Mouse (Mus musculus) megakaryocyte progenitor cell, adult 5-6 weeks (primary cell): ENCODE data around the gene Ina. TPM values are rescaled to one million over a fixed set of nuclear protein-coding genes. Genes with fewer than 3 reads are reported as not detected.
"Not testable (repeated sequence)": the region's sequence is repeated elsewhere in the genome, so short reads cannot be mapped to it uniquely, and the experiment has no call there.

Experiments
- ATAC-seq: replicated peaks from 2 replicates; pipeline ENCODE4 v1.8.0; 2016; ENCODE audit warnings: mild to moderate bottlenecking, moderate TSS enrichment, inconsistent platforms; ENCODE audit not compliant: poor library complexity
- total RNA-seq, 2 experiments: library from RNA; stranded (forward) in 1 of 2; stranded (reverse) in 1 of 2; fragments of 157-497, 149-512 nt in 1 of 2; fragments of 200-1000 nt in 1 of 2; gene quantifications; 2 replicates each; pipeline versions ENCODE4 v1.2.3 to v1.2.4; 2015 to 2017

Ina gene
- total RNA-seq, 2 experiments from 2014 or later: not detected

DNA sequence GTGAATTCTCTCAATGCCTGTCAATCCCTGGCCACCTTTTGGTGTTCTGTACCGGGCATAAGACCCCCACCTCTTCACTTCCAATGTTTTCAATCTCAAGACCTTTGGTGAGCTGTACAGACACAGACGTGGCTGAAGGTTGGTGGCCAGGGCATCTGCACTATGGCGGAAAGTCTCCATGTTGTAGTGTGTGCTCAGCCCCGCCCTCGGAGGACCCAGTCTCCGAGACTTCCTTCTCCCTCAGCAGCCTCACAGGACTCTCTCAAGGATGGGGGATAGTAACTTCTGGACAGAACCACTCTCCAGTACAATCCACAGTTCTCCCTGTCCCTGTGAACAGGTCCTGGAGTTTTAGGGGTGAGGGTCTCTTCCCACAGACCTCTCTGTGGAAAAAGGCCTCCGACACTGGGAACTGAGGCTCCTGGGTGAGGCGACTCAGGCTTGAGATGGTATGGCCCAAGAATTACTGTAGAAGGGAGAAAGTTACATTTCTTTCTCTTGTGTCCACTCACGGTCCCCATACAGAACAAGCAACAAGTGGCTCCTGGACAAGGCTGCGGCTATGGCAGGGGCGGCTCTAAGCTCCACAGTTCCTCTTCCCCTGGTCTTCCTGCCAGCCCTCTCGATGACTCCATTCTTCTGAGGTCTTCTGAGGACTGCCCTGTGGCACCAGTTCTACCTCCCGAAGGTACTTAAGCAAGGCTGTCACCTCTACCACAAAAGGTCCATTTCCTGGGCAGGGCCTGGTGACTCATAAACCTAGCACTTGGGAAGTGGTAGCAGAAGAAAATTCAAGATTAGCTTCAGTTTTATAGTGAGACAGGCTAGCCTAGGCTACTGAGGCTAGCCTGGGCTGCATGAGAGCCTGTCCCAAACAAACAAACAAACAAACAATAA, 29.5 kb upstream of the Ina start:
- peak; percentile 10; the same call in 1 of the 2 replicates for ATAC-seq

DNA sequence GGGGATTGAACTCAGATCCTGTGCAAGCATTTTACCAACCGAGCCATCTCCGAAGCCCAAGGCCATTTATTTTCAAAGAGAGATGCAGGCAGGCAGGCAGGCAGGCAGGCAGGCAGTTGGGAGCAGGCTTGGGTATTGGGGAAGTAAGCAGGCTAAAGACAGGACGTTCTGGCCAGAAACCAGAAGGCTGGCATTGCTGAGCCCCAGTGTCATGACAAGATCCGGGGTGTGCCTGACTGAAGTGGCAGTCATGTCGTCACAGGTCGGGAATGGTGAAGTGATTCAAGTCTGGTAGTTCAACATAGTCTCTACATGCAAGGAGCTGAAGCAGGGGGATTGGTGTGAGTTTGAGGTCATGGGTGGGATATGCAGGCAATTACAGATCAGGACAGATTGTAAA, 26.9 kb upstream of the Ina start:
- ATAC-seq: peak; percentile 28

DNA sequence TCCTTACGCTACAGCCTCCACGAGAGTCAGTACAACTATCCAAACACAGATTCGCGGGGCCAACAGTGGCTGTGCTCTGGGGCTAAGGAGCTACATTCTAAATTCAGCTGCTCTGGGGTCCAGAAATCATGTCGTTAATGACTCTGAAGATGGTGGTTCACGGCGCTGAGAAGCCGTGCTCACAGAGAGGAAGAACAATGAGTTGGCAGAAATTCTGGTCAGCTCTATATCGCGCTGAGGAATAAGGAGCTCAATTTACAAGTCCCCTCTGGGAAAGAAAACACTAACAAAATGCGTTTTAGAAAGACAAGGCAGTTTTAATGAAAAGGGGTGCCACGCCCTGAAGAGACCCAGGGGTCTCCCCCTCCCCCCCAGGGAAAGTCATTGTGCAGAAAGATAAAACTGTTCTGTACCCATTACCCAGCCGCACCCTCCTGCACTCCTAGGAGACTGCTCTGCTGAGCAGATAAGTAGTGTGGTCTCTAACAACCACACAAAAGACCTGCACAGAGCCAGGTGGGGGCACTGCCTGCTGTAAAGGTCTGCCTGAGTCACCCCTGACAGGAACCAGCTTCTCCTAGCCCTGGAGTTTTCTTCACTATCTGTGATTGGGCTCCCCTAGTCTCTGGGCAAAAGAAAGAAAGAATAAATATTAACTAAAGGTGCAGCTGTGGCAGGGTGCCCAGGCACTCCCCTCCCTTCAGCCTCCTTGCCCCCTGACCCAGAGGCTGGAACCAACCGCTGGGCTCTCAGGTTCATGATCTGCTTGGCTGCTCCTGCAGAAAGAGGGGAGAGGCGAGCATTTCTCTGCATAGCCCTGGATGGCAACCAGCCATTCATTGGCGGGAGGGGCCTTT, 26.0 kb upstream of the Ina start:
- ATAC-seq: peak; percentile 65

DNA sequence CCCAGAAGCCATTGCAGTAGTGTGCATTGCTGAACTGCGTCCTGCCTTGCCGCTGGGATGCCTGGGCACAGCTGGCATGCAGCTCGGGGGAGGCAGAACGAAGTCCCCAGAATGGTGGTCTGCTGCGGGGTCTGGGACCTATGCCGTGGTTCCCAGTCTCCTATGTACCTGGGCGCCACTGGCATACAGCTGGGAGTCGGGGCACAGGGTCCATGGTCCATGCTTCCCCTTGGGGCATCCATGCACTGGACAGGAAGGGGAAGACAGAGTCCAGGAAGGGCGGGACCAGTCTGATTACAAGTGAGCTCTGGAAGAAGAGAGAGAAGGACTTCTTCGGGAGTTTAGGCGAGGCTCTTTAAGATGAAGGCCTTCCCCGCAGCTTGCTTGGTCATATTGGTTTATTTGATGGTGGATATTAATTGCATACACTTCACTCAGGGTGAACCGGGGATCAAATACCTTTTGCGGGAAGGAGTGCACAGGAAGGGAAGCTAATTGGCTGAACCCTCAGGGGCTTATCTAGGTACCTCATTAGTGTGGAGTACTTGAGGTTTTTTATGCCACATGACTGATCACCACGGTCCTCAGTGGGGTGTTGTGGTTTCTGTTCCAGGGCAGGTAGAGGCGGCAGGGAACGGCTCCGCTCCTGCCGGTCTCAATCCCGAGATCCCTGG, 24.9 kb upstream of the Ina start:
- ATAC-seq: no peak

DNA sequence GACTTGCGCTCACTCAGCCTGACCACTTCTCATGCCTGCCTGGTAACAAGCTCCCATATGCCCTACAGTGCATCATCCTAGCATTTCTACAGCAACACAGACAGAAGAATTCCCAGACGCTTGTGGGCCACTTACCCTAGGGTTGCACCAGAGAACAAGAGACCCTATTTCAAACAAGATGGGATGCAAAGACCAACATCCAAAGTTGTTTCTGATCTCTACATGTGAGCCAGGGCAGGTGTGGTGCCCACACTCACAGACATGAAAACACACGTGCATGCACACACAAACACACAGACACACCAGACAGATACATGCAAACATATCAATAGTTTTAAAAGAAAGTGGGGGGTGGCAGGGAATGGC, 24.4 kb upstream of the Ina start:
- no peak for ATAC-seq

DNA sequence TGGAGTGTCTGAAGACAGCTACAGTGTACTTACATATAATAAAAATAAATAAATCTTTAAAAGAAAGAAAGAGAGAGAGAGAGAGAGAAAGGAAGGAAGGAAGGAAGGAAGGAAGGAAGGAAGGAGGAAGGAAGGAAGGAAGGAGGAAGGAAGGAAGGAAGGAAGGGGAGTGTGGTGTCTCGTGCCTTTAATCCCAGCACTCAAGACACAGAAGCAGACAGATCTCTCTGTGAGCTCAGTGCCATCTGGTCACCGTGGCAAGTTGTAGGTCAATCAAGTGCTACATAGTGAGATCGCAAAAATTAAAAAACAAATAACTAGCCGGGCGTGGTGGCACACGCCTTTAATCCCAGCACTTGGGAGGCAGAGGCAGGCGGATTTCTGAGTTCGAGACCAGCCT, 23.9 kb upstream of the Ina start:
- not testable (repeated sequence) for ATAC-seq

DNA sequence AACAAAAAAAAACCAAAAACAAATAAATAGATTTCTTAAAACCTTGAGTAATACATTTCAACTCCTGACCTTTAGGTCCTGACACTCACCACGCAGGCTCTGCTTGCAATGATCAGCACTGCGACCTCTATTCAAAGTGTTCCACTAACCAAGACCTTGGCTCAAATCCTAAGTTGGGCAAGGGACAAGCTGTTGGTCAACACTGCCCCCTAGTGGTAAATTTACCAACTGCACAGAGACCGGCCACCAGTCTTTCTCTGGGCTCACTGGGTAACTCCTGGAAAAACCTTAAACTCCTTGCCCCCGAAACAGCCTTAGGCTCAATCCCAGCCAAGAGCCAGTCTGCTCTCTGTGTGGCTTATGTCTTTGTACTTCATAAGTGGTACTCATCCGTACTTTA, 23.4 kb upstream of the Ina start:
- peak; percentile 65 for ATAC-seq

DNA sequence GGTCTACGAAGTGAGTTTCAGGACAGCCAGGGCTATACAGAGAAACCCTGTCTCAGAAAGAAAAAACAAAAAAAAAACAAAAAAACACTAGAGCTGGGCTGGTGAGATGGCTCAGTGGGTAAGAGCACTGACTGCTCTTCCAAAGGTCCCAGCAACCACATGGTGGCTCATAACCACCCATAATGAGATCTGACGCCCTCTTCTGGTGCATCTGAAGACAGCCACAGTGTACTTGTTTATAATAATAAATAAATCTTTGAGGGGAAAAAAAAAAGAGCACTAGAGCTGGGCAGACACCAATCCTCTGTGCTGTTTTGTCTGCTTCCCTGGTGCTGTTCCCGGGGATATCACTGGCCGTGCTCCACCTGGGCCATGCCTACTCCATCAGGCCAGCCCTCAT, 22.2 kb upstream of the Ina start:
- not testable (repeated sequence) for ATAC-seq

DNA sequence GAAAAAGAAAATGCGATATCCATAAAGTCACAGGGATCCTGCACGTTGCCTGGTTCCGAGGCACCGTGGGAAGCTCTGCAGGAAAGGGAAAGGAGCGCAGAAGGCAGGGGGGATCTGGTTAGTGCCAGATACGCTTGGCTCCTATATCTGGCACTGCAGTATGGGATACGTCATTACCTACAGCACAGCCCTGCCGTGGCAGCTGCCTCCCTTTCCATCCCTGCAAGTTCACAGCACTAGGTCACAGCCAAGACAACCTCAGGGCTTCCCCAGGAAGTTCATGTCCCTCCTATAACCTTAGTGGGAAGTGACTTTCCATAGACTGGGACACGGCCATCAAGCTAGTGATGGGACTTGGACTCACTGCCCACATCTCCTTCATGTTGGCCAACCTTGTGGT, 18.4 kb upstream of the Ina start:
- ATAC-seq: no peak

DNA sequence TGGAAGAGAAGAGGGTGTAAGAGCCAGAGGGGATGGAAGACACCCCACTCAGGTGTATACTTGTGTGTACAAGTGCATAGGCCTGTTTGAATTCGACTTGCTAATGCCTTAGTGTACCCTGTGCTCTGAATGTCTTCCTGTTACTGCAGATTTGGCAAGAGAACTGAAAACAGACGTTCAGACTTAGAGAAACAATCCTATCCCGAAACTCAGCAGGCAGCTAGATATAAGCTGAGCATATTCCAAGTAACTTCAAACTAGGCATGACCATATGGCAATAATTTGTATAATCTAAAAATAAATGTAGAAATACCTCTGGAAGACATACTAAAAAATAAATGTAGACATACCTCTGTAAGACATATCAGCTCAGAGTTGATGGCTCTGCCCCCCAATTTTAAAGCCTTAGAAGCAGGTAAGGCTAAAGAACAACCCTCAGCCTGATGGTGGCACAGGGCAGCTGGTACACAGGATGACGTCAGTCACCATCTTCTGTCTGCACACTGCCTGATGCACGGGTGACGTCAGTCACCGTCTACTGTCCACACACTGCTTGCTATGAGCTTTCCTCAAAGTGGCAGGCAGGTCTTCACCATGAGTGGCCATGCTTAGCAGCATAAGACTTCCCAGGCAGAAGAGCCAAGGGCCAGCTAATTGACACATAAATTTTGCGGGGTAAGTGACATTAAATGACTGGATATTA, 16.2 kb upstream of the Ina start:
- ATAC-seq: no peak; the same call in 1 of the 2 replicates

DNA sequence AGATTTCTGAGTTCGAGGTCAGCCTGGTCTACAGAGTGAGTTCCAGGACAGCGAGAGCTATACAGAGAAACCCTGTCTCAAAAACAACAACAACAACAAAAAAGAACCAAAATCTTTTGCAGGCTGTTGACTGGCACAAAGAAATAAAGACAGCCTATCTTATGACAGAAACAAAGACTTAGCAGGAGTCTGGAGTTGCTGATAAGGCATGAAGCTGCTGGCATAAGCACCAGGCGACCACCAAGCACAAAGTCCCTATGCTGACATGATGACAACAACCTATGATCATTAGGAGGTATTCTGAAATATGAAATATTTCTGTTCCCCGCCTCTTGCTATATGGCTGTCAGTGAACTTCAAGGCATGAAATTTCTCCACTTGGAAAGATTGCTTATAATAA, 15.5 kb upstream of the Ina start:
- peak; percentile 69 for ATAC-seq

DNA sequence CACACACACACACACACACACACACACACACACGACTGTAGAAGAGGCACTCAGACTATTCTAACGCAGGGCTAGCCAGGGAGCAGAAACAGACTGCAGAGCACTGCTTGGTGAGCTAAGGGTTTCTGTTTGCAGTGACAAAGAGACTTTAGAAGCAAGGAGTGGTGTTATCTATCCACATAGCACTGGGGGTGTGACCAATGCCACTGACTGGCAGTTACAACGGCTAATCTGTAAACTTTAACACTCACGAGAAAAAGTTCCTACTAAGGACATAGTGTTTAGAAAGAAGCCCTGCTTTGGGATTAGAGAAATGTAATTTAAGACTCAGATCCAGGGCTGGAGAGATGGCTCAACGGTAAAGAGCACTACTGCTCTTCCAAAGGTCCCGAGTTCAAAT, 14.7 kb upstream of the Ina start:
- ATAC-seq: peak; percentile 83

DNA sequence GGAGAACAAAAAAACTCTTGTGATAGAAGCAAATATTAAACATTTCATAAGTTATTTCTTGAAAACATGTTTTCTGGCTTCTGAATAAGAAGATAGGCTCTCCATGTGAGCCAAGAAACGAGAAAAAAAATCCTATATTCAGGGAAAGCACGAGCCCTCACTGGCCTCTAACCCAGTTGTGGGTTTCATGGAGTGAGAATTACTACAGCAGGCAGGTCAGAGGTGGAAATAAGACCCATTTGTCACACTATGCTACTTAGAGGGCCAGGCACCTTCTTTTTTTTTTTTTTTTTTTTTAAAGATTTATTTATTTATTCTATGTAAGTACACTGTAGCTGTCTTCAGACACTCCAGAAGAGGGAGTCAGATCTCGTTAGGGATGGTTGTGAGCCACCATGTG, 14.1 kb upstream of the Ina start:
- ATAC-seq: not testable (repeated sequence)

DNA sequence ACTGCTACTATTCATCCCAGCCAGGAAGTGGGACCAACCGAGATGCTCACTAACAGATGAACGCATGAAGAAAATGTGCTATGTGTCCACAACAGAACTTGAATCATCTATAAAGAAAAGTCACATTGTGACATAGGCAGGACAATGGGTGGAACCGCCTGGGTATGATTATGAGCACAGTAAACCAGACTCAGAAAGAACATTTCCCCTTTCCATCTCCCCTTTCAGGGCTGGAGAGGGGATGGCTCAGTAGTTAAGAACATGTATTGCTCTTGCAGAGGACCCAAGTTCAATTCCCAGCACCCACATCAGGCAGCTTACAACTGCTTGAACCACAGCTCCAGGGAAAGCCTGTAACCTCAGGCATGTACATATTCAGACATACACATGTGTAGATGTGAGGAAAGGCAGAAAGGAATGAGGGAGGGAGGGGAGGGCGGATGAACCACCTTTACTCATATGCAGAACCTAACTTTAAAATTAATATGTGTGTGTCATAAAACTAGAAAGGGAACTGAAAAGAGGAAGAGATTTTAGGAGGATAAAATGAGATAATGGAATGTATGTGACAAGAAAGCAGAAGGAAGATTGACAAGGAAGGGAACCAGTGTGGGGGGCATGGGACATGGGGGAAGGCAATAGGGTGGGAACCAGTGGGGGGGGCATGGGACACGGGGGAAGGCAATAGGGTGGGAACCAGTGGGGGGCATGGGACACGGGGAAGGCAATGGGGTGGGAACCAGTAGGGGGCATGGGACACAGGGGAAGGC, 10.6 kb upstream of the Ina start:
- ATAC-seq: peak; percentile 43

DNA sequence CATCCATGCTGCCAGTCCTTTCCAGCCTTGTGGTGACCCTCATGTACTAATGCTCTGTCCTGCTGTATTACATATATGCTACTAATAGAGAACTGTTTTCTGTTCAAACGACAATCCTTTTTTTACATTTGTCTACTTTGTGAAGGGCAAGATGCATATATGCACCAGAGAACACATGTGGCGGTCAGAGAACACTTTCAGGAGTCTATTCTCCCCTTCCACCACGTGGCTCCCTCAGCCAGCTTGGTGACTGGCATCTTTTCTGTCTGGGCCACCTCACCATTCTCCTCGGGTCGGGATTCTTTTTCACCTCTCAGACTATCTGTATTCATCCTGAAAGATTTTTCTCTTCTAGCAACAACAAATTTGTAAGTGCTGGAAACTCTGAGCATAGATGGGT, 8.6 kb upstream of the Ina start:
- ATAC-seq: no peak

DNA sequence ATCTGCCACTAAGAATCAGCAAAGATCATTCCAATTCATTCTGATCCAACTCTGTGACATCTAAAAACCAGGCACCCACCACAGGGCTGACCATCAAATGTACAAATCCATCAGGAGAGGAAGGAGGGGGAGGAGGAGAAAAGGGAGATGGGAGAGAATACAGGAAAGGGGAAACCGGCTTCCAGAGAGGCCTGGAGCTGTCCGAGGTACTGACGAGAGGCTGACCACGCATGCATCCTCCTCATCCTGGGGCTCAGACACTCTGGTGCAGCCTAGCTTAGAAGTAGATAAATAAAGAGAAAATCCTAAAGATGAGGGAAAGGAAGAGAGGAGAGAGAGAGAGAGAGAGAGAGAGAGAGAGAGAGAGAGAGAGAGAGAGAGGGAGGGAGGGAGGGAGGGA, 8.2 kb upstream of the Ina start:
- ATAC-seq: peak; percentile 67

DNA sequence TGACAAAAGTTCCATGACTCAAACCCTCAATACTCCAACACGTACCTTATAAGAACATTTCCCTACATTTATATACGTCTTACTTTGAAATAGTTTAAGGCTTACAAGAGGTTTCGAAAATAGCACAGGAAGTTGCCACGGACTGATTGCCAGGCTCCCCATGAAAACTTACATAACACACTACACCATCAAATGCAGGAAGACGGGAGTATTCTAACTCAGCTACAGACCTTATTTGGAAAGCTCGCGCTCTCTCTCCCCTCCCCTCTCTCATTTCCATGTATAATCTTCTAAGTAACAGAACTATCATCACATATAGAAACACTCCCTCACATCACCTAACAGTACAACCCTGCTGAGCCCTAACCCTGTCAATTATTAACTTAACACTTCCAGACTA, 5.1 kb upstream of the Ina start:
- ATAC-seq: peak; percentile 52; the same call in 1 of the 2 replicates

DNA sequence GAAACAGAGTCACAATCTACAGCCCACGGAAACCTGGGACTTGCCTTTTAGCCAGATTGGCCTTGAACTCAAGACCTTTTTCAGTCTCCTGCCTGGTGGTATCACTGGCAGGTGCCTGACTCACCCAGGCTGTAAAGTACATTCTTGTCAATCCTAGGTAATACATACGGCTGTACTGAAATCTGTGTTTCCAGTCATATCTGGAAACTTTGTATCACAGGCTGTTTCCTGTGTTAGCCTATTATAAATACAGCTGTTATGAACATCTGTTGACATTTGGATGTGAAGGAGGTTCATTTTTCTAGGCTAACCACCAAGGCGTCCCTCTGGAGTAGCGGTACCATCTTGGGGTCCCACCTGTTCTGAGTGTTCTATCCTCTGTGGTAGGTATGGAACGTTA, 4.6 kb upstream of the Ina start:
- ATAC-seq: no peak

DNA sequence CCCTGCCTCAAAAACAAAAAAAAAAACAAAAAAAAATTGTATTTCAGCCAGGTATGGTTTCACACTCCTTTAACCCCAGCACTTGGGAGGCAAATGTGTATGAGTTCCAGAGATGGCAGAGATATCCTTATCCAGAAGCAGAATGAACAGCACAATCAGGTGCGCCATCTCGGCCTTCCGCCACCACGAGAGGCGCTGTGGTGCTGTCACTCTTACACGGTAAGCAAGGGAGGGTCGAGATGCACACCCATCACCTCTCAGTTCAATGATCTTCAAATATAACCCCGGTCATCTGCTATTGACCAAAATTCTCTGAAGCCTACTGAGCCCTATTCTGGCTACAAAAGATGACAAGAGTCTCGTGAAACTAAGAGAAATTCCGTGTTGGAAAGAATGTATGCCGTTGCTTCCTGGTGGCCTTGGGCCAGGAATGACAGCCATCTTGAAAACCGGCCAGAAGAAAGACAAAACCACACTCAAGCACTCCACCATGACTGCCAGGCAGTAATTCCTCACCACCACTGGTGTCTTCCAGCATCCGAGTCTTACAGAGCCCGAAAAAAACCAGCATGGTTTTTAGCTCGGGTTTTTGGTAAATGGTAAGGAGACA, 1.9 kb upstream of the Ina start:
- no peak for ATAC-seq
